18 mouse cellular contexts compared by ENCODE assay signal in genomic region chr10:13177973-13178624, GRCm38 (mm10). TPM values are rescaled to one million over a fixed set of nuclear protein-coding genes. Genes with fewer than 3 reads are reported as not detected.
"Had no signal": no experiment of that assay in that cellular context is flagged by ENCODE, and none has a peak within 500 bp of the region (broad histone marks: within the 10 kb centered on the region; RNA-seq: fewer than 3 reads in every experiment).

Gene Zc2hc1b, minus strand, starts transcription at chr10:13178023.

- H3K4me3 ChIP-seq: kidney, embryonic 15.5 days; limb, embryonic 12.5 days; liver, embryonic 13.5 days; lung, embryonic 15.5 days; midbrain, embryonic 12.5 days; neural tube, embryonic 13.5 days had no signal

- DNase-seq: kidney, adult 2 months; kidney, postnatal 14 days; layer of hippocampus, postnatal 36 days; liver; liver, embryonic 13.5 days; liver, postnatal 0 days; right cerebral cortex, postnatal 25 days; thymus, adult 18-20 months; thymus, postnatal 25 days had no signal

- H3K9me3 ChIP-seq: kidney, embryonic 15.5 days; limb, embryonic 12.5 days; liver, embryonic 13.5 days; lung, embryonic 15.5 days; midbrain, embryonic 12.5 days; neural tube, embryonic 13.5 days had no signal

- ATAC-seq: liver, postnatal 0 days; midbrain, embryonic 16.5 days had no signal

- H3K27me3 ChIP-seq: kidney, embryonic 15.5 days; limb, embryonic 12.5 days; liver, embryonic 13.5 days; lung, embryonic 15.5 days; midbrain, embryonic 12.5 days; neural tube, embryonic 13.5 days had no signal

- H3K9ac ChIP-seq: kidney, embryonic 15.5 days; limb, embryonic 12.5 days; liver, embryonic 13.5 days; liver, postnatal 0 days; lung, embryonic 15.5 days; midbrain, embryonic 12.5 days; neural tube, embryonic 13.5 days had no signal

- H3K4me1 ChIP-seq: liver, embryonic 13.5 days; midbrain, embryonic 12.5 days; neural tube, embryonic 13.5 days had no signal

- H3K4me2 ChIP-seq: kidney, embryonic 15.5 days; limb, embryonic 12.5 days; liver, embryonic 13.5 days; lung, embryonic 15.5 days; midbrain, embryonic 12.5 days; neural tube, embryonic 13.5 days had no signal

- H3K27ac ChIP-seq: kidney, embryonic 15.5 days; limb, embryonic 12.5 days; liver, embryonic 13.5 days; lung, embryonic 15.5 days; midbrain, embryonic 12.5 days; neural tube, embryonic 13.5 days had no signal

RNA-seq across cellular contexts. Expression of gene Zc2hc1b, which starts in this region (rescaled TPM):
- polyA plus RNA-seq: kidney, adult 2 months; kidney, embryonic 15.5 days; large intestine, adult 2 months; limb, embryonic 12.5 days; liver, embryonic 13.5 days; liver, postnatal 0 days; lung, embryonic 15.5 days; midbrain, embryonic 12.5 days; midbrain, embryonic 16.5 days; neural tube, embryonic 13.5 days; small intestine, adult 2 months; urinary bladder, adult 2 months had no signal
